Mouse (Mus musculus) liver, embryonic 14.5 days (tissue): Measurements from ENCODE around the gene Ccnf.

Experiments used
- CTCF ChIP-seq: IDR thresholded peaks from 2 replicates; pipeline ENCODE4 v1.5.1; 2016; ENCODE audit warnings: antibody characterized with exemption, low read depth, control low read depth
- EP300 ChIP-seq: IDR thresholded peaks from 2 replicates; pipeline ENCODE4 v1.6.1; 2016; ENCODE audit warnings: antibody characterized with exemption, low read depth

DNA sequence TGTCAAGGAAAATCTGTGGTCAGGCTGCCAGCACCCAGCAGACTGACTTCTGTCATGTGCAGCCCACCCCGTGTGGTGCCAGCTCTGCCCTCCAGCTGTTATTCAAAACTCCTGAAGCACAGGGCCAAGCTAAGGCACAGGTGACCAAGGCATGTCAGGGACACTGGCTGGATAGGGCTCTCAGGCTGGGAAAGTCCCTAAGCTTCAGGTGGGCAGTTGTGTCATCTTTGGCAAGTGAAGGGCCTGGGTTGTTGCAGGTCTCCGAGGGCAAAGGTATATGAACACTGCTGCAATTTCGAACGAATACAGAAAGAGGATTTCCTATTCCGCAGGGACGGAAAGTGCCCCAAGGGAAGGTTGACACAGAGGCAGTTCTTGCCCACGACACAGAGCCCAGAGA is 46.4 kb downstream of the Ccnf start:
- TF ChIP-seq CTCF (no peak), EP300 (no peak)
